Mouse (Mus musculus) gastrocnemius, adult 8-10 months (tissue): Measurements from ENCODE around the gene Dmbx1. TPM values are rescaled to one million over a fixed set of nuclear protein-coding genes. Genes with fewer than 3 reads are reported as not detected.

ENCODE experiments used
- DNase-seq, 2 experiments: peaks; one replicate each; pipeline ENCODE4 v3.0.0; 2022; ENCODE audit warnings: low spot score in 2 of 2
- total RNA-seq, 4 experiments: library from RNA; stranded (reverse); gene quantifications; 2 replicates each; pipeline ENCODE4 v1.2.4; 2022

Dmbx1 gene
- total RNA-seq, 4 experiments from 2014 or later, result not detected

- no peak for DNase-seq
Measured at GRCm38 (mm10) chr4:115940681-115941080, 955 bp upstream of the Dmbx1 start.

GRCm38 (mm10) chr4:115938276-115939160, 1.2 kb downstream of the Dmbx1 start:
- no peak for DNase-seq

GRCm38 (mm10) chr4:115937061-115937976, 2.4 kb downstream of the Dmbx1 start:
- DNase-seq, result no peak

GRCm38 (mm10) chr4:115936646-115937045, 3.1 kb downstream of the Dmbx1 start:
- no peak for DNase-seq

- DNase-seq, result no peak
Measured at GRCm38 (mm10) chr4:115935835-115936581, 3.7 kb downstream of the Dmbx1 start.

- DNase-seq, result no peak
Measured at GRCm38 (mm10) chr4:115931556-115932088, 8.1 kb downstream of the Dmbx1 start.

GRCm38 (mm10) chr4:115927637-115928036, 12.1 kb downstream of the Dmbx1 start:
- DNase-seq, result no peak

GRCm38 (mm10) chr4:115923262-115923880, 16.4 kb downstream of the Dmbx1 start:
- no peak for DNase-seq

- DNase-seq, result no peak
Measured at GRCm38 (mm10) chr4:115922688-115923087, 17.0 kb downstream of the Dmbx1 start.

- DNase-seq, result no peak
Measured at GRCm38 (mm10) chr4:115919911-115920310, 19.8 kb downstream of the Dmbx1 start.

- DNase-seq, result no peak
Measured at GRCm38 (mm10) chr4:115911586-115911985, 28.1 kb downstream of the Dmbx1 start.

GRCm38 (mm10) chr4:115908641-115909040, 31.1 kb downstream of the Dmbx1 start:
- DNase-seq, result no peak

GRCm38 (mm10) chr4:115907994-115908393, 31.7 kb downstream of the Dmbx1 start:
- DNase-seq, result no peak

GRCm38 (mm10) chr4:115906791-115907190, 32.9 kb downstream of the Dmbx1 start:
- DNase-seq, result no peak

GRCm38 (mm10) chr4:115905701-115906100, 34.0 kb downstream of the Dmbx1 start:
- no peak for DNase-seq

GRCm38 (mm10) chr4:115904375-115904774, 35.4 kb downstream of the Dmbx1 start:
- DNase-seq, result no peak

- DNase-seq, result peak; percentile 18 to 30
Measured at GRCm38 (mm10) chr4:115902816-115903215, 36.9 kb downstream of the Dmbx1 start.

- no peak for DNase-seq
Measured at GRCm38 (mm10) chr4:115897901-115898631, 41.7 kb downstream of the Dmbx1 start.

- no peak for DNase-seq
Measured at GRCm38 (mm10) chr4:115894281-115894680, 45.4 kb downstream of the Dmbx1 start.

- no peak for DNase-seq
Measured at GRCm38 (mm10) chr4:115890553-115890952, 49.2 kb downstream of the Dmbx1 start, which contains the start of gene 6430628N08Rik. TSS of gene 6430628N08Rik (plus strand) at chr4:115890665.
